Mouse (Mus musculus) brain, embryonic 14.5 days (tissue): Measurements from ENCODE around the gene Iyd. TPM values are rescaled to one million over a fixed set of nuclear protein-coding genes. Genes with fewer than 3 reads are reported as not detected.
"Not testable (repeated sequence)": the region's sequence is repeated elsewhere in the genome, so short reads cannot be mapped to it uniquely, and the experiment has no call there.

Experiments
- DNase-seq: peaks from one replicate; pipeline ENCODE4 v3.0.0-alpha.2; 2011; ENCODE audit warnings: low read depth
- CTCF ChIP-seq: fragments of 200-500 bp; IDR thresholded peaks from 2 replicates; pipeline ENCODE4 v1.5.1; 2012; ENCODE audit warnings: inconsistent platforms, mild to moderate bottlenecking, moderate library complexity, borderline replicate concordance; ENCODE audit not compliant: insufficient read depth, insufficient read length; ENCODE audit errors: extremely low read depth
- POLR2A ChIP-seq: fragments of 200-500 bp; IDR thresholded peaks from 2 replicates; pipeline ENCODE4 v1.6.1; 2012; ENCODE audit warnings: mild to moderate bottlenecking, inconsistent platforms, borderline replicate concordance; ENCODE audit not compliant: poor library complexity, insufficient read depth, insufficient read length, severe bottlenecking; ENCODE audit errors: extremely low read depth
- polyA plus RNA-seq: library from polyadenylated mRNA; depleted of rRNA; stranded (reverse); fragments of >200 nt; gene quantifications from 2 replicates; pipeline ENCODE4 v1.2.3, GENCODE M21; 2012; rRNA removed

Gene Iyd
- 0.20 and 0.30 TPM in 2 replicates for polyA plus RNA-seq

DNA sequence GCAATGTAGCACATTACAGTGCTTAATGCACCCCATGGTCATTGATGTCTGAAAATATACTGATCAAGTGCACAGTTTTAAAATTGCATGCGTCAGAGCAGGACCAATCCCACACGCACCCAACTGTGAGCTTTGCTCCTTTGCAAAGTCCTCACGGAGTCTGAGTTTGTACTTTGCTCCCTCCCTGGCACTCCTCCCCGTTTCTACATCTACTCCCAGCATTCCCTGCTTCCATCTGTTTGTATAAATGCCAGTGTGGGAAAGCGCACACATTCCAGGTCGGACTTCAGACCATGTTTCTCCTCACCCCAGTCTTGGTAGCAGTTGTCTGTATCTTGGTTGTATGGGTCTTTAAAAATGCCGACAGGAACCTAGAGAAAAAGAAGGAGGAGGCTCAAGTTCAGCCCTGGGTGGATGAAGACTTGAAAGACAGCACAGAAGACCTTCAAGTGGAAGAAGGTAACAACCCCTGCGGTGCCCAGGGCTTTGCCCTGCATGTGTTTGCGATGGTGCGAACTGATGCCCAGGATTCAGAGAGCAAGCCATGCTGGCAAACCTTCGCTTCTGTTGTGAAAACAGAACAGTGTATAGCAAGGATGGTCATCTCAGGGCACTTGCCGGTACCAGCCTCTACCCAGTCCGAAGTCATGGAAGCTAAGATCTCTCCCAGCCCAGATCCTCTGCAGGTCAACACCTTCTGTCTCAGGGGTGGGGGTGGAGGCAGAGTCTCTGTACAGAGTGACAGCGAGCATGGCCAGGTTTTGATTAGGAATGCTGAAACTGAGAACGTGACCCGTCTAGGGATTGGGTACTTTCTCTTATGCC is at the start of gene Iyd:
TSS of gene Iyd (plus strand) at position 238 of the 825 bp plus-strand sequence.
- TF ChIP-seq POLR2A (no peak), CTCF (no peak)
- no peak for DNase-seq

DNA sequence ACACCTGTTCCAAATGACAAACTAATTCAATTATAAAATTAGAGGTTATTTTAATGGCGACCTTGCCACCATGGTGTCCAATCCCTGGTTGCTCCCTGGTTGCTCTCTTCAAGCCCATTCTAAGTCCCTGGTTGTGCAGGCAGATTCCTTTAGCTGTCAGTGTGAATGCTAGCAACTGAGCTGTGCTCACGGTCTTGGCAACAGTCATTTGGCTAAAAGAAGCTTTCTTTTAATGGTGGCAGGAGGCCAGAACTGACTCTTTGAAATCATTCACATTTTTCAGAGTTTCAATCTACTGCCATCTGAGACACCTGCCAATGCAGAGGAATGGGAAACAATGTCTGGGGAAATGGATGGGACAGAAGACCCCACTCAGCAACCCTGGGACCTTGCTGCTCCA is 43.2 kb upstream of the Iyd start:
- TF ChIP-seq CTCF (no peak), POLR2A (no peak)
- DNase-seq: peak; percentile 79

GRCm38 (mm10) chr10:3500846-3501245 is 39.2 kb upstream of the Iyd start:
- DNase-seq: not testable (repeated sequence)

- TF ChIP-seq CTCF (no peak), POLR2A (no peak)
- DNase-seq: peak; percentile 91
Observed at GRCm38 (mm10) chr10:3507484-3508221, 32.4 kb upstream of the Iyd start.

GRCm38 (mm10) chr10:3508222-3508588 is 31.8 kb upstream of the Iyd start:
- no peak for DNase-seq
- TF ChIP-seq CTCF: no peak
- TF ChIP-seq POLR2A: no peak

- DNase-seq: no peak
- TF ChIP-seq POLR2A (no peak), CTCF (no peak)
Observed at GRCm38 (mm10) chr10:3508746-3509145, 31.3 kb upstream of the Iyd start.

- peak; percentile 66 for DNase-seq
- TF ChIP-seq POLR2A (no peak), CTCF (no peak)
Observed at GRCm38 (mm10) chr10:3509663-3510277, 30.3 kb upstream of the Iyd start.

DNA sequence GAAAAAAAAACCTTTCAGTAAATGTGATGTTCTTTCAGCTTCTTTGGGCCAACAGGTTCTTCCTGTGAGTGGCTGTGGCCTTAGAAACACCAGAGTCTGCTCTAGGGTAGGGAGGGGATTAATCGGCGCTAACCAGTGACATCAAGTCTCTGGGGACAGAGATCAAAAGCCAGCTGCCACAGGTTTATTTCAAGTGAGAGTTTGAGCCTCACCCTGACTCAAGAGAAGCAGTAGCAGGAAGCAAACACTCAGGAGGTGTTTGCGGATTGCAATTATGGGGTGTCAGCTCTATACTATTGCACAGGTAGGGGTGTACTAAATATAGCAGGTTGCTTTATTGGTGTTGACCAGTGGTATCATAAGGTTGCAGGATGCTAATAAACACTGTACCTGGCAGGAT is 29.6 kb upstream of the Iyd start:
- no peak for TF ChIP-seq CTCF
- DNase-seq: peak; percentile 19

- TF ChIP-seq CTCF: no peak
- TF ChIP-seq POLR2A: no peak
Observed at GRCm38 (mm10) chr10:3511401-3511800, 28.6 kb upstream of the Iyd start.

GRCm38 (mm10) chr10:3512620-3513305 is 27.3 kb upstream of the Iyd start:
- no peak for TF ChIP-seq POLR2A
- peak; percentile 25; the same call in 1 of the 2 replicates for TF ChIP-seq CTCF
- DNase-seq: no peak

More at GRCm38 (mm10) chr10:3511401-3511800, 28.6 kb upstream of the Iyd start:
- DNase-seq: no peak

- TF ChIP-seq POLR2A: no peak
- TF ChIP-seq CTCF: no peak
- DNase-seq: no peak
Observed at GRCm38 (mm10) chr10:3513947-3514346, 26.1 kb upstream of the Iyd start.
